Mouse (Mus musculus) liver, embryonic 14.5 days (tissue): ENCODE measurements around the gene Mast3. TPM values are rescaled to one million over a fixed set of nuclear protein-coding genes. Genes with fewer than 3 reads are reported as not detected.

Experiments used
- ATAC-seq: fragments of 200-750 bp; cut with Nextera tagmentation; 2 replicates; pipeline ENCODE4 v1.8.0; 2017; ENCODE audit warnings: moderate number of reproducible peaks, mild to moderate bottlenecking, moderate library complexity; ENCODE audit not compliant: insufficient read depth
- DNase-seq, 3 experiments: peaks; one replicate each; pipeline ENCODE4 v3.0.0-alpha.2; 2012 to 2013; ENCODE audit warnings: low read depth in 3 of 3, low spot score in 3 of 3
- H3K27ac ChIP-seq: fragments of 300-500 bp; sonication (generic); 2 replicates; pipeline ENCODE4 v1.5.1; 2014; ENCODE audit warnings: moderate library complexity, mild to moderate bottlenecking, control low read depth, inconsistent platforms
- H3K27me3 ChIP-seq: fragments of 300-500 bp; sonication (generic); 2 replicates; pipeline ENCODE4 v1.6.1; 2014; ENCODE audit warnings: mild to moderate bottlenecking, low read length, moderate library complexity; ENCODE audit not compliant: control insufficient read depth, insufficient read depth
- H3K36me3 ChIP-seq: fragments of 300-500 bp; sonication (generic); replicated peaks from 2 replicates; pipeline ENCODE4 v1.6.1; 2014; ENCODE audit warnings: low read depth; ENCODE audit not compliant: control insufficient read depth, insufficient read depth
- H3K4me1 ChIP-seq, 2 experiments: fragments of 200-500 bp in 1 of 2; fragments of 300-500 bp in 1 of 2; sonication (generic) in 1 of 2; replicated peaks; 2 replicates each; pipeline ENCODE4 v1.6.1; 2012 to 2014; ENCODE audit warnings: antibody characterized with exemption in 1 of 2, inconsistent platforms in 1 of 2, low read length in 1 of 2; ENCODE audit not compliant: control insufficient read depth in 2 of 2, insufficient read depth in 2 of 2
- H3K4me2 ChIP-seq: fragments of 300-500 bp; sonication (generic); 2 replicates; pipeline ENCODE4 v1.6.1; 2014; ENCODE audit warnings: low read depth, mild to moderate bottlenecking, control low read depth, moderate library complexity
- H3K4me3 ChIP-seq, 2 experiments: fragments of 200-500 bp in 1 of 2; fragments of 300-500 bp in 1 of 2; sonication (generic) in 1 of 2; 2 replicates each; pipeline ENCODE4 v1.5.1; 2012 to 2014; ENCODE audit warnings: low read depth in 2 of 2, low read length in 2 of 2, mild to moderate bottlenecking in 2 of 2, control low read depth in 1 of 2, inconsistent platforms in 1 of 2, moderate library complexity in 1 of 2; ENCODE audit not compliant: insufficient read depth in 1 of 2
- H3K9ac ChIP-seq: fragments of 300-500 bp; sonication (generic); replicated peaks from 2 replicates; pipeline ENCODE4 v1.6.1; 2014; ENCODE audit warnings: mild to moderate bottlenecking, control low read depth, moderate library complexity
- H3K9me3 ChIP-seq: fragments of 300-500 bp; sonication (generic); 2 replicates; pipeline ENCODE4 v1.6.1; 2016; ENCODE audit warnings: low read length, mixed read lengths; ENCODE audit not compliant: control insufficient read depth
- CTCF ChIP-seq: IDR thresholded peaks from 2 replicates; pipeline ENCODE4 v1.5.1; 2016; ENCODE audit warnings: antibody characterized with exemption, low read depth, control low read depth
- EP300 ChIP-seq: IDR thresholded peaks from 2 replicates; pipeline ENCODE4 v1.6.1; 2016; ENCODE audit warnings: antibody characterized with exemption, low read depth
- WGBS: fragments of 180-500 bp; shearing (Covaris S2); extraction: QIAGEN DNeasy Blood & Tissue Kit; methylation state at CpG from one replicate; pipeline ENCODE4 v1.1.7; 2014; ENCODE audit not compliant: insufficient replicate concordance; 5-methylcytosine and 5-hydroxymethylcytosine counted together
- polyA plus RNA-seq, 2 experiments: library from polyadenylated mRNA; depleted of rRNA in 1 of 2; stranded (reverse) in 1 of 2; unstranded in 1 of 2; fragments of >200 nt; fragmentation: Nextera tagmentation in 1 of 2; extraction: Ambion mirVana in 1 of 2; gene quantifications; 2 replicates each; pipeline versions ENCODE4 v1.2.1 to v1.2.3; 2012 to 2014

Mast3 gene
- polyA plus RNA-seq, 2 experiments = 5.4 to 11.1 TPM

- H3K4me1 ChIP-seq = peaks cover 10 to 14% of the 10 kb centered on the region in 2 experiments; a peak in 3 of 4 replicates
- H3K4me3 ChIP-seq = no peak overlapping the region
- TF ChIP-seq EP300 (no peak), CTCF (no peak)
- peaks cover 14% of the 10 kb centered on the region for H3K36me3 ChIP-seq
- 56% methylated on average over 11 of the region's 11 CpGs for WGBS
- H3K27me3 ChIP-seq = no peaks in the 10 kb centered on the region
- no peak overlapping the region for H3K9ac ChIP-seq
- H3K27ac ChIP-seq = no peak overlapping the region
- DNase-seq (no peak), ATAC-seq (no peak)
- no peaks in the 10 kb centered on the region for H3K9me3 ChIP-seq
- H3K4me2 ChIP-seq = no peak overlapping the region
Measured at GRCm38 (mm10) chr8:70780093-70780492, 24.8 kb downstream of the Mast3 start.

GRCm38 (mm10) chr8:70776496-70777444 is 28.1 kb downstream of the Mast3 start, which contains the start of gene Pik3r2:
TSS of gene Pik3r2 (minus strand) at chr8:70776713.
- peak within 1 kb of the TSS; percentile 92 for H3K4me2 ChIP-seq
- WGBS = under 1% methylated on average over 94 of the region's 94 CpGs
- peak within 1 kb of the TSS; percentile 95 for H3K9ac ChIP-seq
- H3K36me3 ChIP-seq = peaks cover 10% of the 10 kb centered on the region
- H3K4me3 ChIP-seq = peak within 1 kb of the TSS; percentile 83 to 92
- H3K4me1 ChIP-seq = peaks cover 10 to 14% of the 10 kb centered on the region in 2 experiments; a peak in 3 of 4 replicates
- TF ChIP-seq CTCF = no peak
- TF ChIP-seq EP300 = 0 out of 2 replicates have a peak, but pooled peaks have one; percentile 7
- H3K27me3 ChIP-seq = no peaks in the 10 kb centered on the region
- H3K27ac ChIP-seq = peak within 1 kb of the TSS; percentile 89
- peak; percentile 89 to 93 (median 91) for DNase-seq
- ATAC-seq = peak; percentile 89
- H3K9me3 ChIP-seq = no peaks in the 10 kb centered on the region

- Histone ChIP-seq H3K4me2 (peak overlapping the region; percentile 92), H3K4me1 (peaks cover 10 to 14% of the 10 kb centered on the region in 2 experiments; a peak in 3 of 4 replicates), H3K27ac (peak overlapping the region; percentile 46; the same call in 1 of the 2 replicates), H3K9me3 (no peaks in the 10 kb centered on the region), H3K9ac (peak overlapping the region; percentile 95), H3K27me3 (no peaks in the 10 kb centered on the region), H3K4me3 (peak overlapping the region; percentile 64 to 83), H3K36me3 (peaks cover 6% of the 10 kb centered on the region)
- DNase-seq (no peak), ATAC-seq (peak; percentile 6)
- TF ChIP-seq EP300 = no peak
- no peak for TF ChIP-seq CTCF
- 2% methylated on average over 34 of the region's 34 CpGs for WGBS
Measured at GRCm38 (mm10) chr8:70775851-70776495, 28.9 kb downstream of the Mast3 start.

- Histone ChIP-seq H3K27ac (no peak overlapping the region), H3K9me3 (no peaks in the 10 kb centered on the region), H3K9ac (0 out of 2 replicates have a peak overlapping the region, but pooled peaks have one; percentile 95), H3K4me1 (peaks cover 13 to 14% of the 10 kb centered on the region in 2 experiments), H3K4me2 (peak overlapping the region; percentile 92), H3K27me3 (no peaks in the 10 kb centered on the region), H3K36me3 (peaks cover 4% of the 10 kb centered on the region), H3K4me3 (no peak overlapping the region; a peak in 1 of 4 replicates)
- no peak for TF ChIP-seq EP300
- TF ChIP-seq CTCF = no peak
- DNase-seq (no peak), ATAC-seq (no peak)
- WGBS = 82% methylated on average over 5 of the region's 5 CpGs
Measured at GRCm38 (mm10) chr8:70775227-70775626, 29.6 kb downstream of the Mast3 start.
